Mouse (Mus musculus): ENCODE measurements at regions not wholly inside any gene's neighbourhood (a gene's known extent, or its start where the extent isn't known, plus 50 kb on each side); places are given as distances from the start of the nearest gene placed in this dataset.

DNA sequence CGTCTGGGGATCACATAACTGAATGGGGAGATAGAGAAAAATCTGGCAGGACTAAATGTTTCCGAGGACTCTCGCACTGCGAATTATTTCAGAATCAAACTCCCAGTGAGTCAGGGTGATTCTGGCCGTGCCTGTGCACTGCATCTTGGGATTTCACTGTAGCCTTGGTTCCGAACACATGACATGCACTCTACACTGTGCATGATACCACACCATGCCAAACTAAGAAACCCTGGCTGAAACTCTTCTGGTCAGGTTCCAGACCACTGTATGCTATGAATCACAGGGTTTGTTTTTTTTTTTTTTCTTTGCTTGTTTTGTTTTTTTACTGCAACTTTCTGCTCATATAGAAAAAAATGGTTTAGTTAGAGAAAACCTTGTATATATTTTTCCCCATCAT, 79.7 kb upstream of the Runx1 start:
- TF ChIP-seq POLR2A (IDR thresholded peaks at IDR 0.05; ENCODE audit: insufficient read length, low read depth) (no peak), TCF12 (IDR thresholded peaks at IDR 0.05; ENCODE audit: insufficient read depth, poor library complexity, severe bottlenecking) (no peak), MAX (IDR thresholded peaks at IDR 0.05; ENCODE audit: low read depth) (no peak), POLR2AphosphoS2 (IDR thresholded peaks at IDR 0.05; ENCODE audit: insufficient read length, low read depth) (no peak), TCF3 (IDR thresholded peaks at IDR 0.05; ENCODE audit: insufficient read length, low read depth) (no peak), MYOD1 (IDR thresholded peaks at IDR 0.05; ENCODE audit: control insufficient read depth in 1 of 3, insufficient read length in 2 of 3, low read depth in 2 of 3) (no peak), E2F4 (IDR thresholded peaks at IDR 0.05; ENCODE audit: insufficient read depth) (no peak)
